20 mouse cellular contexts compared by ENCODE assay signal in the genomic region with DNA sequence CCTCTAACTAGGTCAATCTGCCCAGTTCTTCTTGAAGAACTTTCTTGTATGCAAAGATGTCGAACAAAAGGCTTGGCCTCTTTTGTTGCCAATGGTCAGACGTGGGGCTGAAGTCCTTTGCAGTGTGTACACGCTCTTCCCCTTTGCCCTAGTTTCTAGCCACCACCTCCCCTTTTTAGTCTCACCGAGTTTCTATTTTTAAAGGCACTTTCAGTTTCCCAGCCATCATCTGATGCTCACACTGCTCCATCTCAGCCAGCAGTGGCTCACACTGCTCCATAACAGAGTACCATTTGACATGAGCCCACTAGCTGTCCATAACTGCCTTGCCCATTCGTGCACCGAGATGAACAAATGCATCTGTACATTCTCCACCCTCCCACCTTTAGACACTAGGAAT.
DNase-seq lines count a peak whose midpoint lies in the region; ATAC-seq and TF ChIP-seq lines count a peak whose summit lies in the region.
"Had no signal": no experiment of that assay in that cellular context is flagged by ENCODE, and none has a peak within 500 bp of the region (broad histone marks: within the 10 kb centered on the region; RNA-seq: fewer than 3 reads in every experiment).

No protein-coding gene starts in this region.

- no peak overlapping the region for H3K4me2 ChIP-seq in liver, postnatal 0 days (ENCODE audit: low read depth, low read length)
- no peak overlapping the region for H3K4me2 ChIP-seq in hindbrain, embryonic 11.5 days (replicated peaks; ENCODE audit: low read depth, low read length)
- H3K4me2 ChIP-seq: embryonic facial prominence, embryonic 13.5 days; limb, embryonic 15.5 days; neural tube, embryonic 12.5 days had no signal

- TF ChIP-seq EP300 in liver, postnatal 0 days (IDR thresholded peaks at IDR 0.05; ENCODE audit: low read depth), result peak; percentile 76

- intact Hi-C loops in heart, postnatal 10 days (cut with DNase I), result no loop called here

- H3K9ac ChIP-seq in liver, postnatal 0 days (replicated peaks), result no peak overlapping the region
- H3K9ac ChIP-seq in hindbrain, embryonic 11.5 days (ENCODE audit: low read depth, low read length), result no peak overlapping the region
- H3K9ac ChIP-seq: embryonic facial prominence, embryonic 13.5 days; forebrain, postnatal 0 days; limb, embryonic 15.5 days; neural tube, embryonic 12.5 days had no signal

- WGBS in liver, postnatal 0 days (ENCODE audit: insufficient replicate concordance), result 49% methylated on average over 6 of the region's 6 CpGs
- WGBS in hindbrain, embryonic 11.5 days, result 73% methylated on average over 6 of the region's 6 CpGs

- peak overlapping the region; percentile 69 for H3K27ac ChIP-seq in liver, postnatal 0 days (ENCODE audit: low read depth)
- no peak overlapping the region for H3K27ac ChIP-seq in hindbrain, embryonic 11.5 days (ENCODE audit: low read depth, low read length)
- H3K27ac ChIP-seq: embryonic facial prominence, embryonic 13.5 days; limb, embryonic 15.5 days; neural tube, embryonic 12.5 days had no signal

- peaks cover 7% of the 10 kb centered on the region for H3K4me1 ChIP-seq in liver, postnatal 0 days (ENCODE audit: insufficient read depth)
- H3K4me1 ChIP-seq in hindbrain, embryonic 11.5 days (replicated peaks; ENCODE audit: control insufficient read depth, insufficient read depth, low read length), result no peaks in the 10 kb centered on the region
- H3K4me1 ChIP-seq: embryonic facial prominence, embryonic 13.5 days; limb, embryonic 15.5 days; neural tube, embryonic 12.5 days had no signal

- H3K9me3 ChIP-seq in liver, postnatal 0 days (ENCODE audit: low read length), result no peaks in the 10 kb centered on the region
- H3K9me3 ChIP-seq in hindbrain, embryonic 11.5 days (ENCODE audit: control insufficient read depth, low read length), result no peaks in the 10 kb centered on the region
- H3K9me3 ChIP-seq: embryonic facial prominence, embryonic 13.5 days; limb, embryonic 15.5 days; neural tube, embryonic 12.5 days had no signal

- peak; percentile 20 for DNase-seq in gastrocnemius, adult 18-20 months (ENCODE audit: low spot score)
- no peak for DNase-seq in gastrocnemius, postnatal 25 days
- peak; percentile 8 for DNase-seq in layer of hippocampus, adult 9-11 months
- no peak for DNase-seq in layer of hippocampus, postnatal 10 days (ENCODE audit: low spot score in 2 of 2)
- DNase-seq in heart, postnatal 10 days, result peak; percentile 61 to 66
- DNase-seq in liver, postnatal 0 days, result peak; percentile 25
- DNase-seq in urinary bladder, postnatal 14 days (ENCODE audit: low spot score), result no peak
- DNase-seq in hindbrain, embryonic 11.5 days (ENCODE audit: low spot score), result no peak
- DNase-seq: cerebellum, adult 8-10 months; forebrain, postnatal 0 days; kidney, adult 18-20 months; lung, postnatal 36 days; right cerebral cortex, postnatal 14 days; thymus, postnatal 14 days had no signal

- ATAC-seq in liver, postnatal 0 days, result peak; percentile 94
- no peak for ATAC-seq in hindbrain, embryonic 11.5 days (ENCODE audit: low FRiP score)
- ATAC-seq: CD4-positive, CD25-positive, alpha-beta regulatory T cell, adult 4 months; forebrain, postnatal 0 days; hindbrain, embryonic 16.5 days had no signal

- TF ChIP-seq CTCF in liver, postnatal 0 days (IDR thresholded peaks at IDR 0.05; ENCODE audit: low read depth), result no peak

- H3K4me3 ChIP-seq in liver, postnatal 0 days (ENCODE audit: low read depth, low read length), result no peak overlapping the region
- H3K4me3 ChIP-seq in hindbrain, embryonic 11.5 days (ENCODE audit: low read depth, low read length), result no peak overlapping the region
- H3K4me3 ChIP-seq: embryonic facial prominence, embryonic 13.5 days; limb, embryonic 15.5 days; neural tube, embryonic 12.5 days had no signal

- no peaks in the 10 kb centered on the region for H3K36me3 ChIP-seq in liver, postnatal 0 days (replicated peaks; ENCODE audit: insufficient read depth, low read length)
- no peaks in the 10 kb centered on the region for H3K36me3 ChIP-seq in hindbrain, embryonic 11.5 days (ENCODE audit: control insufficient read depth, insufficient read depth, low read length)
- H3K36me3 ChIP-seq: embryonic facial prominence, embryonic 13.5 days; G1E; limb, embryonic 15.5 days; neural tube, embryonic 12.5 days had no signal

- no peaks in the 10 kb centered on the region for H3K27me3 ChIP-seq in liver, postnatal 0 days (ENCODE audit: insufficient read depth, low read length)
- H3K27me3 ChIP-seq in hindbrain, embryonic 11.5 days (ENCODE audit: control insufficient read depth, insufficient read depth, low read length), result no peaks in the 10 kb centered on the region
- H3K27me3 ChIP-seq: embryonic facial prominence, embryonic 13.5 days; limb, embryonic 15.5 days; neural tube, embryonic 12.5 days had no signal

Comparison
In these comparisons a context has a peak if more than half of its experiments do, and no peak if none do; other contexts are left out.
1. DNase-seq: peak in gastrocnemius, adult 18-20 months (single experiment), layer of hippocampus, adult 9-11 months (single experiment), heart, postnatal 10 days (2 of 2) and liver, postnatal 0 days (single experiment); none in gastrocnemius, postnatal 25 days (single experiment), layer of hippocampus, postnatal 10 days (0 of 2), urinary bladder, postnatal 14 days (single experiment) and hindbrain, embryonic 11.5 days (single experiment).